Mouse (Mus musculus) heart, postnatal 0 days (tissue): ENCODE results near the gene Ntpcr.

Experiments used
- CTCF ChIP-seq: IDR thresholded peaks from 2 replicates; pipeline ENCODE4 v1.5.1; 2016; ENCODE audit warnings: antibody characterized with exemption, control low read depth, low read depth
- EP300 ChIP-seq: IDR thresholded peaks from 2 replicates; pipeline ENCODE4 v1.6.1; 2016; ENCODE audit warnings: antibody characterized with exemption, low read depth

- no peak for TF ChIP-seq CTCF
- TF ChIP-seq EP300 = no peak
Measured at GRCm38 (mm10) chr8:125792816-125793455, 63.2 kb downstream of the Ntpcr start.
